Mouse (Mus musculus) embryo, embryonic 11 days (tissue): ENCODE measurements around the gene Btg1.
A peak's percentile ranks its signal among the peaks of the same experiment; 100 is the strongest.

Experiments
- DNase-seq: peaks from one replicate; pipeline ENCODE4 v3.0.0-alpha.2; 2015

Gene Btg1

DNA sequence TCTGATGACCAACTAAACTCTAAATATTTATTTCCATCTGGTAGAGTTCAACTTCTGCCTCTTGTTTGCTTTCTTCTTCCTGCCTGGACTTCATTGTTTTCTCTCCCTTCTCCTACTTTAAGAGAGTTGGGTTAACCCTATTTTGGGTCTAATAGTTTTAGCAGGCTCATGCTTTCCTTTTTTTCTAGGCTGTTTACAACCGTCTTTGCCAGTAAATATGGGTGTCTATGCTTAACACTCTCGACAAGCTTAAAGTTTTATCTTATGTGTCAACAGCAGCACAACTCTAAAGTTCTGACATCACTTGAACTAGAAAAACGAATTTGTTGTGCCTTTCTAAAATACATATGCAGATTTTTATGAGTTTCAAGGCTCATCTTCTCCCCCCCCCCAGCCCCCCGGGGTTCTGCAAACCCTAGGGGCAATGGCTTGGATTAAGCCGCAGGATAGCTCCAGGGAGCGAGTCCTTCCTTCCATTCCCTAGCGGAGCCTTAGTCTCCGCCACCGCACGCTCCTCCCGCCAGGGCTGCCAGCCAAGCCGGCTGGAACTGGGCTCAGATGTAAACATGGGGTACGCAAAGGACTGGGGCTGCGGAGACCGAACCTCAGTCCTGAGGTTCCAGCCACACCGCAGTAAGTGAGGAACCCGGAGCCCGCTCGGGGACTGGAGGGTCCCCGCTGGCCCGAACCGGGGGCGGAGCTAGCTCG lies 651 bp upstream of the Btg1 start:
- no peak for DNase-seq

GRCm38 (mm10) chr10:96617221-96617950 lies 580 bp downstream of the Btg1 start:
- DNase-seq: peak; percentile 66

DNA sequence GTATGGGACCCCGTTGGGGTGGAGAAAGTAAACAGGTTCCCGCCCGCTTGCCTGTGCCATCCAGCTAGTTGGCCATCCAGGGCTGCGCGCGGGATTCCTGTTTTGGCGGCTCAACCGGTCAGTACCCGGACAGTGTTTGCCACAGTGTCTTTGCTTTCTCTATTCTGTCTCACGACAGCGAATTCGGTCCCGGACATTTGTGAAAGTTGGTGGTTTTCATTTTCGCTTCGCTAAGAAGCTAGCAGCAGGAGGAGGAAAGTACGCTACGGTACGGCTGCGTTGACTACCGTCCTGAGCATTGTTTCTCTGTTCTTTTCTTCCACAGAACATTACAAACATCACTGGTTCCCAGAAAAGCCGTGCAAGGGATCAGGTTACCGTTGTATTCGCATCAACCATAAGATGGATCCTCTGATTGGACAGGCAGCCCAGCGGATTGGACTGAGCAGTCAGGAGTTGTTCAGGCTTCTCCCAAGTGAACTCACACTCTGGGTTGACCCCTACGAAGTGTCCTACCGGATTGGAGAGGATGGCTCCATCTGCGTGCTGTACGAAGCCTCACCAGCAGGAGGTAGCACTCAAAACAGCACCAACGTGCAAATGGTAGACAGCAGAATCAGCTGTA lies 1.3 kb downstream of the Btg1 start:
- DNase-seq: peak; percentile 82

- no peak for DNase-seq
Observed at GRCm38 (mm10) chr10:96619951-96620889, 3.4 kb downstream of the Btg1 start.

- no peak for DNase-seq
Observed at GRCm38 (mm10) chr10:96620890-96621271, 4.1 kb downstream of the Btg1 start.

DNA sequence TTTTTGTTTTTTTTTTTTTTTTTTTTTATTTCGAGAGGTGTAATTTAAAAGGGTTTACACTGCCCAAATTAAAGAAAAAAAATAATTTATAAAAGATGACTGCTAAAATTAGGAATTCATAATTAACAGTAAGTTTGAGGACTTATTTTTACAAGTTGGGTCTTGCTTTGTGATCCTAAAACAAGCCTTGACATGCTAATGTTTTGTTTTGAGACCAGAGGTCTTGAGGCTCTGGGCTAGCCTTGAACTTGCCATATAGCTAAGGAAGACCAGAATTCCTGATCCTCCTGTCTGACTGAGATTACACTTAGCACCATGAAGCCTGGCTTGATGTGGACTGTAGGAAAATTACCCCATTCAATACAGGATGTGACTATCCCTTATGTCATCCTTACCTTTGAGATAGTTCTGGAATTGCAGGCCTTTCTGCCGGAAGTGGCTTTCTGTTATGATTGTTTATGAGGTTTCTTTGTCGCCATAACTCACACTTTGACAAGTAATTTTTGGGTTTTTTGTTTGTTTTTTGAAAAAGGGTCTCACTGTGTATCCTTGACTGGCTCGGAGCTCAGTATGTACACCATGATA lies 4.6 kb downstream of the Btg1 start:
- DNase-seq: no peak

DNA sequence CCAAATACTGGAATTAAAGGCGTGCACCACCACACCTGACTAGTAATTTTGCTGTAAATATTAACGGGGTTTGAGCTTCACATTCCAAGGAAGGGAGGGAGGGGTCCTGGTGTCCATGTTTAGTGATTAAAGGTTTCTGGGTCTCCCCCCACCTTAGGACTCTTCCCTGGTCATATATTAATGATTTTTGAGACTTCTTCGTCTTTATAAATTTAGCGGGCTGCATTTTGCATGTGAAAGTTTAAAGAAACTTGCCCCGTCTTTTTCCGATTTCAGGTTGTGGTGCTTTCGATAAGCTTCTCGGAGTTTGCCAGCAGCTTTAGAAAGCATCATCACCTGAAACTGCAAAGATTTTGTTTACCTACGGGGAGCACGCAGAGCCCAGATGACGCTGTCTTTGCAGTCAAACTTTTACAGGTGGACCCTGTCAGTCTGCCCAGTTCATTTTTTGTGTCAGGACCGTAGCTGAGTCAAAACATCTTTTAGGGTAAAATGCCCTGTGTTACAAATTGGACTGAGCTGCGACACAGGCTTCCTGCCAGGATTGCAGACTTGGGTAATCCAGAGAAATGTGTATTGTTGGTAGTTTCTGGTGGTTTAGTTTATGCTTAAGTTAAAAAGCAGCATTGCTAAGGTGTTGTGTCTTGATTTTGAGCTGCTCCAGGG lies 5.3 kb downstream of the Btg1 start:
- no peak for DNase-seq

- DNase-seq: no peak
Observed at GRCm38 (mm10) chr10:96622761-96623632, 6.2 kb downstream of the Btg1 start.

- DNase-seq: no peak
Observed at GRCm38 (mm10) chr10:96623633-96624195, 6.9 kb downstream of the Btg1 start.

- no peak for DNase-seq
Observed at GRCm38 (mm10) chr10:96624406-96624805, 7.6 kb downstream of the Btg1 start.

DNA sequence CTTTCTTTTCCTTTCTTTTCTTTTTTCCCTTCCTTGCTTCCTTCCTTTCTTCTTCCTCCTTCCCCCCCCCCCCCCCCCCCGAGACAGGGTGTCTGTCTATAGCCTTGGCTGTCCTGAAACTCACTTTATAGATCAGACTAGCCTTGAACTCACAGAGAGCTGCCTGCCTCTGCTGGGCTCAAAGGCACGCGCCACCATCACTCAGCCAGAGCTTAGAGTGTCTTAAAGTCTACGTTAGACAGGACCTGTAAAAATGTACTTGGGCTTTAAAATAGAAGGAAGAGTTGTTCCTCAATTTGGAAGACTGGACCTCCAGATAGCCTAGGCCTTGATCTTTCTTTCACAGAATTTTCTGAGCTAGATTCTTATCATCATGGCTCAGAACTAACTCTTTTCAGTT lies 8.3 kb downstream of the Btg1 start:
- no peak for DNase-seq

DNA sequence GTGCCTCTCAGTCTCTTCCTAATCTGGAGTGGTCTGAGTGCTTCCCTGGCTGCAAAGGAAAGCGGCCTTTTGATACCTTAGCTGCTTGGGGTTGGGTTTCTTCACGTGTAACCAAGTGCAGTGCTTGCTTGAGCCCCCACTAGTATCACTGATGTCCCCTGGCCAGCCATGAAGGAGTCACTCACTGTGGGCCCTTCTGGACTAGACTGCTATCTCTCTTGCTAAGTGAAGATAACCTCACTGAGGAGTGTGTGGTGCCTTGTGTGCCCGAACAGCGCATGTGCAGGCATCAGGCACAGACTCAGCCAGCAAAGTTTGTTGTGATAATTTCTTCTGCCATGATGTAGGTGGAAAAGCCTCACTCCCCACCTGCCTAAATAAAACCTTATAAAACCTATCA lies 8.9 kb downstream of the Btg1 start:
- no peak for DNase-seq

GRCm38 (mm10) chr10:96626120-96626750 lies 9.4 kb downstream of the Btg1 start:
- no peak for DNase-seq

GRCm38 (mm10) chr10:96627332-96627731 lies 10.5 kb downstream of the Btg1 start:
- DNase-seq: no peak

GRCm38 (mm10) chr10:96628100-96628912 lies 11.5 kb downstream of the Btg1 start:
- no peak for DNase-seq

DNA sequence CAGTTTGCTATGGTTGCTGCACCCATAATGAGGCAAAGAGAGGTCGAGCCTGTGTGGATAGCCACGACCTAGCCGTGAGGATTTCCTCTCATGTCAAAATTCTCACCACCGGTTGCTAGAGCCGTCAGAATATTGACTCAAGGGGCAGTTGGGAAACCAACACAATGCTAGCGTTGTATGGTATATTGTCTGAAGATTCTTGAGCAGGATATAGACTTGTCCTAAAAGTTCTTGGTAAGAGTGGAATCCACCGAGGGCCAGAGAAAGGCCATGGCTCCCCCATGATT lies 12.1 kb downstream of the Btg1 start:
- no peak for DNase-seq

GRCm38 (mm10) chr10:96630110-96630509 lies 13.3 kb downstream of the Btg1 start:
- DNase-seq: no peak

GRCm38 (mm10) chr10:96631066-96631711 lies 14.4 kb downstream of the Btg1 start:
- no peak for DNase-seq
